Mouse (Mus musculus) C2C12 (cell line): ENCODE measurements around the gene Tac2.

ENCODE experiments used
- CTCF ChIP-seq: IDR thresholded peaks from one replicate; pipeline ENCODE4 v1.5.1; 2011; ENCODE audit not compliant: control insufficient read depth, insufficient read depth, insufficient read length
- FOSL1 ChIP-seq: IDR thresholded peaks from one replicate; pipeline ENCODE4 v1.8.0; 2011; ENCODE audit warnings: mild to moderate bottlenecking, low read length; ENCODE audit not compliant: poor library complexity, insufficient read depth, severe bottlenecking
- USF1 ChIP-seq: IDR thresholded peaks from one replicate; pipeline ENCODE4 v1.6.1; 2011; ENCODE audit warnings: low read depth, mild to moderate bottlenecking, control low read depth, moderate library complexity

- no peak for TF ChIP-seq CTCF
- TF ChIP-seq USF1, result no peak
- TF ChIP-seq FOSL1, result no peak
Measured at GRCm38 (mm10) chr10:127679208-127679607, 45.1 kb upstream of the Tac2 start.
